Mouse (Mus musculus): ENCODE measurements at regions not wholly inside any gene's neighbourhood (a gene's known extent, or its start where the extent isn't known, plus 50 kb on each side); places are given as distances from the start of the nearest gene placed in this dataset.

DNA sequence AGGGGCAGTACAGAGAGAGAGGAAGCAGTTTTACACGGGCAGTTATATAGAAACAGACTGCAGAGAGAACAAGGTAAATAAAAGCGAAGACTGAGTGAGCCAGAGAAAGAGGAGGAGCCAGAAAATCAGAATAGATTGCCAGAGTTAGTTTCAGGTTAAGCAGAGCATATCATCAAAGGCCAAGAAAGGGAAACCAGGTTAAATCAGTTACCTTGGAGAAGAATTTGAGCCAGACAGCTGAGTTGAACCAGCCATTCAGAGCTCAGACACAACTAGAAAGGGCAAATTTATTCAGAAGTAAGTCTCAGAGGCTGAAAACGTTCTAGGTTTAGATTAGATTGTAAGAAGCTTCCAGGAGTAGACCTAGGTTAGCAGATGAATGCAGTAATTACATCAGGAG, 858.6 kb downstream of the Adgrl3 start:
- DNase-seq (ENCODE audit: low read depth) = no peak
- TF ChIP-seq POLR2A (IDR thresholded peaks at IDR 0.05; ENCODE audit: borderline replicate concordance, extremely low read depth, insufficient read depth, insufficient read length, poor library complexity, severe bottlenecking) (no peak), CTCF (IDR thresholded peaks at IDR 0.05; ENCODE audit: borderline replicate concordance, extremely low read depth, insufficient read depth, insufficient read length) (no peak)

DNA sequence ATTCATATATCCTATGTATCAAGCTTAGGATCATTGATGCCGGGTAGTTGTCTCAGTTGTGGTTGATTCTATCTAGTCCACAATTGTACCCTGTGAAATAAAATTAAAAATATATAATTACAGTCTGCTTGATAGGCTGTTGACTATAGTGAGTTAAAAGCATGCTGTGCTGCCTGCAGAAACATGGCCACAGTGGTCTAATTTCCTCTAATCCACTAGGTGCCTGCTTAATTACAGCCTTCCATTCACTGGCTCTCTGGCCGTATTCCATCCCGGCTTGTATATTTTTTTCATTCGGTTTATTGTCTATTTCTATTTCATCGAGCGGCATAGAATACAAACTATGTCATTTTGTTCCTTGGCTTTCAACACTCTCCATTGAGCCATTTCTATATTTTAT, 873.4 kb downstream of the Adgrl3 start:
- DNase-seq (ENCODE audit: low read depth) = peak; percentile 70
- TF ChIP-seq CTCF (IDR thresholded peaks at IDR 0.05; ENCODE audit: borderline replicate concordance, extremely low read depth, insufficient read depth, insufficient read length) (no peak), POLR2A (IDR thresholded peaks at IDR 0.05; ENCODE audit: borderline replicate concordance, extremely low read depth, insufficient read depth, insufficient read length, poor library complexity, severe bottlenecking) (no peak)

GRCm38 (mm10) chr5:81909368-81909767, 889.4 kb downstream of the Adgrl3 start:
- no peak for TF ChIP-seq CTCF (IDR thresholded peaks at IDR 0.05; ENCODE audit: borderline replicate concordance, extremely low read depth, insufficient read depth, insufficient read length)
- TF ChIP-seq POLR2A (IDR thresholded peaks at IDR 0.05; ENCODE audit: borderline replicate concordance, extremely low read depth, insufficient read depth, insufficient read length, poor library complexity, severe bottlenecking) = no peak

GRCm38 (mm10) chr5:81909964-81910363, 890.0 kb downstream of the Adgrl3 start:
- DNase-seq (ENCODE audit: low read depth) = peak; percentile 70
- TF ChIP-seq POLR2A (IDR thresholded peaks at IDR 0.05; ENCODE audit: borderline replicate concordance, extremely low read depth, insufficient read depth, insufficient read length, poor library complexity, severe bottlenecking) = no peak

More at GRCm38 (mm10) chr5:81909368-81909767, 889.4 kb downstream of the Adgrl3 start:
- DNase-seq (ENCODE audit: low read depth) = no peak

DNA sequence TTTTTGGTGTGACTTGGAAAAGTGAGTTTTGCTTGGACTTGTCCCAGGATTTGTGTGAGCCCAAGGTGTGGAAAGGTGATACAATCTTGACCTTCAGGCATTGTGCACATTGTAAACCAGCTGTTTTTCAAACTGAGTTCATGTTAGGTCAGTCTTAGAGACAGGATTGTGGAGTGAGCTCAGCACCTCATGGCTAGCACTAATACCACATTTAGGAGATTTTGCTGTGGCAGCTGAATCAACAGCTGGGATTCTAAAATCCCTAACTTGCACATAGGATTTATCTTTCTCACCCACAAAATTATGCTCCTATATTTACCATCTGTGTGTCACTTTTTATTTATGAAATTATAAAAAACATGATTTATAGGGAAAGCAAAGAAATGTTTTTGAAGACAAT, 896.7 kb downstream of the Adgrl3 start:
- TF ChIP-seq POLR2A (IDR thresholded peaks at IDR 0.05; ENCODE audit: borderline replicate concordance, extremely low read depth, insufficient read depth, insufficient read length, poor library complexity, severe bottlenecking) (no peak), CTCF (IDR thresholded peaks at IDR 0.05; ENCODE audit: borderline replicate concordance, extremely low read depth, insufficient read depth, insufficient read length) (no peak)
- no peak for DNase-seq (ENCODE audit: low read depth)

DNA sequence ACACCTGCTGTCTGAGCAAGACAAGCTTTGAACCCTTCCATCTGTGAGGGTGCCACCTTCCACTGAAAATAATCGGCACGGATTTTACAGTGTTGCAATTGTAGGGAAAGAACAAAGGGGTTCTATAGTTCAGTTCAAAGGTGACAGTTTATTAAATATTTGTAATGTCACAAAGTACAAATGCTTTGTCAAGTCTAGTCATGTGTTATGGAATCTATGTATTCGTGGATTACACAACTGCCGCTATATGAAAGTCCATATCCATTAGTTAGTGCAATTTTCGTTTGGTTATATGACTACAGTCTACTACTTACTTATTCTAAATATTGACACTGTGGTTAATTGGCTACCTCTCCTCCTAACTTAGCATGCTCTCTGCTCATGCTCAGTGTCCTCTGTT, 920.9 kb downstream of the Adgrl3 start:
- TF ChIP-seq CTCF (IDR thresholded peaks at IDR 0.05; ENCODE audit: borderline replicate concordance, extremely low read depth, insufficient read depth, insufficient read length) (no peak), POLR2A (IDR thresholded peaks at IDR 0.05; ENCODE audit: borderline replicate concordance, extremely low read depth, insufficient read depth, insufficient read length, poor library complexity, severe bottlenecking) (no peak)
- no peak for DNase-seq (ENCODE audit: low read depth)

DNA sequence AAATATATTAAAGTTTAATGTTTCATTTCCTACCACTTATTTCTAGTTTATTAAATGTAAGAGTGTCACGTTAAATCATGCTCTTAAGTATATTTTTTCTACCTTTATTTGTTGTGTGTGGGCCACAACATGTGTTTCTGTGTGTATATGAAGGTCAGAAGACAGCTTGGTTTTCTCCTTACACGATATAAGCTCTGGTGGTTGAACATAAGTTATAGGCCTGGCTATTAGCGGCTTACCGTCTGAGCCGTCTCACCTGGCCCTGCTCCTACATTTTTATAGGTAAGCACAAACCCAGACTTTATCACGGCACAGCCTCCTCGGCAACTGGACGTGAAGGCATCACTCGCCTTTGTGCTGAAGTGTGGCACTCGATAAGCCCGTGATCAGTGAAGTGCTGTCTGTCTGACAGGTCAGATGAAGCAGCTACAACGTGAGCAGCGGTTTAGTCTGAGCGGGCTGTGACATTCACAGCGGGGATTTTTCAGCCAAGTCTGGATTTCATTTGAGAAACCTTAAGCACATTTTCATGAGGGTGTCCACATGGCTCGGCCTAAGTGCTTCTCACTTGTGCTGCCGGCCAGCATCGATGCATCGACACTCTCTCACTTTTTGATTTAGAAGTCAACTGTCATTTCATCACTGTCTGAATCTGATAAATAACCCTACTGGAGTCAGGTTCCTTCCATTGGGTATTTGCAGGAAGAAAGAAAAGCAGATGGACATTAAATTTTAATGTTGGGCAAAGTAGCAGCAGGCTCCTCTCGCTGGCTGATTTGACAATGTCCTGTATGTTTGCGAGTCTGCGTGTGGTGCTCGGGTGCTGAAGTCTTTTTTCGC, 950.0 kb downstream of the Adgrl3 start:
- peak; percentile 70 for DNase-seq (ENCODE audit: low read depth)
- TF ChIP-seq CTCF (IDR thresholded peaks at IDR 0.05; ENCODE audit: borderline replicate concordance, extremely low read depth, insufficient read depth, insufficient read length) = no peak
- TF ChIP-seq POLR2A (IDR thresholded peaks at IDR 0.05; ENCODE audit: borderline replicate concordance, extremely low read depth, insufficient read depth, insufficient read length, poor library complexity, severe bottlenecking) = no peak

DNA sequence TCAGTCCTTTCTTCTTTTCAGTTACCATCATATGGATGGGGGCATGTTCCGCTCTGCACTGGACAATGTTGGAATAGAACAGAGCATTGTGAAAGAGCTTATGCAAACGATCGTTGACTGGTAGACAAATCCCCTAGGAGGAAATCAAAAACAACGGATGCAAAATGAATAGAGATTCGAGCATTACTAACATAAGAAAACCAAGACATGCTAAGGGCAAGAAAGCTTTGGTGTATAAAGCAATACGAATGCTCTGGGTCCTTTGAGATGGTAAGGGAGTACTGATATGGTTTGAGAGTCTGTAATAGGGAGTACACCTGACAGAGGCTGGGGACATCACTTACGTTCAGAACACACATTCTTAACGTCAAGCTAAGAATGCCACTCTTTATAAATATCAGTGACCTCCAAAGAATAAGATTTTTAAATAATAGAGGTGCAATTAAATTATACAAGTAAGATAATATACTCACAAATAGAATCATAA, 950.6 kb downstream of the Adgrl3 start:
- DNase-seq (ENCODE audit: low read depth) = no peak
- TF ChIP-seq POLR2A (IDR thresholded peaks at IDR 0.05; ENCODE audit: borderline replicate concordance, extremely low read depth, insufficient read depth, insufficient read length, poor library complexity, severe bottlenecking) (no peak), CTCF (IDR thresholded peaks at IDR 0.05; ENCODE audit: borderline replicate concordance, extremely low read depth, insufficient read depth, insufficient read length) (no peak)

DNA sequence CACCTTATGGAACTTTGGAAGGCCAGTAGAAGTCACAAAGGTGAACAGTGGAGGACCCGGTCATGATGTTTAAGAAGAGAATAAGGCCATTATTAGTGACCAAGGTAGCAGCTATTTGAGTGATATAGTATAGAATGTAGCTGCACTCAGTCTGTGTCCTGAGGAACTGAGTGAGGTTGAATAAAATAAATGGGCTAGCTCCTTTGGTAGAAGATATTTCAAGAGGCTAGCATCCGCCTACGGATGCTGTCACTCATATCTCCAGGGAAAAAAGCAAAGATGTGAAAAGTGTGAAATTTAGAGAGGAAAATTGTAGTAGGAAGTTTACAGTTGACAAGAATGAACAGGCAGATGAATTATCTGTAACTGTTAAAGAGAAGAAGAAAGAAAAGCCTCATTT, 956.6 kb downstream of the Adgrl3 start:
- TF ChIP-seq CTCF (IDR thresholded peaks at IDR 0.05; ENCODE audit: borderline replicate concordance, extremely low read depth, insufficient read depth, insufficient read length) (no peak), POLR2A (IDR thresholded peaks at IDR 0.05; ENCODE audit: borderline replicate concordance, extremely low read depth, insufficient read depth, insufficient read length, poor library complexity, severe bottlenecking) (no peak)
- DNase-seq (ENCODE audit: low read depth) = no peak

DNA sequence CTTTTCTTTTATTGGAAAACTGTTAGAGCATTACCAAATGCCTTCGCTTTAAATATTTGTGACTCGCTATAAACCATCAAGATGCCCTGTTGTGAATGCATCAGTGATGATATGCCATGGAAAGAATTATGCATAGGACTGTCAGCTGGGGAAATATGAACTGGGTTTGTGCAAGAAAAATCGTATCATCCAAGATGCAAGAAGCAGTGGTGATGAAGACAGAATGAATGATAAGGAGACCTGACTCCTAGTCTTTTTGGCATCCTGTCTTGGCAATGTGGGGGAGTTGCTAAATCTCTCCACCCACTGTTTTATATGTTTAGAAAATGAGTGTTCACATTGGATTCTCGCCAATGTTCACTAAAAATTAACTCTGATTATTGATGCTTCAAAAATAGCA, 963.4 kb downstream of the Adgrl3 start:
- no peak for TF ChIP-seq CTCF (IDR thresholded peaks at IDR 0.05; ENCODE audit: borderline replicate concordance, extremely low read depth, insufficient read depth, insufficient read length)
- no peak for TF ChIP-seq POLR2A (IDR thresholded peaks at IDR 0.05; ENCODE audit: borderline replicate concordance, extremely low read depth, insufficient read depth, insufficient read length, poor library complexity, severe bottlenecking)
- peak; percentile 41 for DNase-seq (ENCODE audit: low read depth)

DNA sequence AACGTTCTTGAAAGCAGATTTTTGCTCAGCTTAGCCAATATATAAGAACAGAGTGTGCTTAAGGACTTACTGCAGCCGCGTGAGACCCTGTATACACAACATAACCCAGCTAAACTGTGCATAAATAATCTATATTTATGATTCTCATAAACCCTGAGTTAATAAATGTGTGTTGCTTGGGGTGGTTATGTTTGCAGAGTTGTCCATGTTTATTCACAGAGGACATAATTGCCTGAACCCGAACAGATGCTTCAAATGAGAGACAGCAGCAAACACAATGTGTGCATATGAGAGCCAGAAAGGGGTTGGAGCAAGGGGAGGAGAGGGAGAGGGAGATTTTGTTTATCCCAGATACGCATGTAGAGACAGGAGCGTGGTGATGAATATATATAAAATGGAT, 968.1 kb downstream of the Adgrl3 start:
- DNase-seq (ENCODE audit: low read depth) = peak; percentile 29
- TF ChIP-seq POLR2A (IDR thresholded peaks at IDR 0.05; ENCODE audit: borderline replicate concordance, extremely low read depth, insufficient read depth, insufficient read length, poor library complexity, severe bottlenecking) = no peak
- TF ChIP-seq CTCF (IDR thresholded peaks at IDR 0.05; ENCODE audit: borderline replicate concordance, extremely low read depth, insufficient read depth, insufficient read length) = no peak

DNA sequence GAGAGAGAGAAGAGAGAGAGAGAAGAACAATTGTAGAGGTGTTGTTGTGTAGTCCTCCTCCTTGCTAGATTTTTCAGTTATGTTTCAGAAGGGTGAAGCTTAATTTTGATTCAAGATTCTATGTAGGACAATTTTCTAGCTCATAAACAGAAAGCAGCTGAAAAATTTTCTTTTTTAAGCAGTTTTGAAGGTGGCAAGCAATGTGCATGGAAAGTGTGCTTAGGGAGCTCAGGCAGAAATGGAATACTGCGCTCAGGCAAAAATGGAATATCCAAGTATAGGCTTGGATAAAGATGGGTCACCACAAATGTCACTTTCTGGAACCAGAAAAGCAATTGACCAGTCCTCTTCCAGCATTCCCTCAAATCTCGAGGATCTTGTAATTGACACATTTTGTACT, 988.0 kb downstream of the Adgrl3 start:
- no peak for TF ChIP-seq POLR2A (IDR thresholded peaks at IDR 0.05; ENCODE audit: borderline replicate concordance, extremely low read depth, insufficient read depth, insufficient read length, poor library complexity, severe bottlenecking)
- no peak for TF ChIP-seq CTCF (IDR thresholded peaks at IDR 0.05; ENCODE audit: borderline replicate concordance, extremely low read depth, insufficient read depth, insufficient read length)

More for the DNA sequence above, 988.0 kb downstream of the Adgrl3 start:
- no peak for DNase-seq (ENCODE audit: low read depth)
